Mouse (Mus musculus) adrenal gland, adult (tissue): ENCODE results near the gene Ppm1b.

ENCODE experiments used
- DNase-seq, 2 experiments: peaks; one replicate each; pipeline ENCODE4 v3.0.0; 2022 to 2023; ENCODE audit warnings: low spot score in 1 of 2; ENCODE audit not compliant: inconsistent age in 2 of 2

The Ppm1b gene

GRCm38 (mm10) chr17:84956441-84956840 is at the start of gene Ppm1b:
TSS of gene Ppm1b (plus strand) at chr17:84956741.
- DNase-seq: no peak

- no peak for DNase-seq
Observed at GRCm38 (mm10) chr17:84921666-84922376, 34.7 kb upstream of the Ppm1b start.

GRCm38 (mm10) chr17:84924779-84925178 is 31.8 kb upstream of the Ppm1b start:
- no peak for DNase-seq

GRCm38 (mm10) chr17:84926233-84926632 is 30.3 kb upstream of the Ppm1b start:
- DNase-seq: no peak

- no peak for DNase-seq
Observed at GRCm38 (mm10) chr17:84927580-84927979, 29.0 kb upstream of the Ppm1b start.

- no peak for DNase-seq
Observed at GRCm38 (mm10) chr17:84932943-84933342, 23.6 kb upstream of the Ppm1b start.

- DNase-seq: no peak
Observed at GRCm38 (mm10) chr17:84933968-84934367, 22.6 kb upstream of the Ppm1b start.

GRCm38 (mm10) chr17:84935620-84936019 is 20.9 kb upstream of the Ppm1b start:
- peak; percentile 25 to 77 for DNase-seq

GRCm38 (mm10) chr17:84936301-84936700 is 20.2 kb upstream of the Ppm1b start:
- DNase-seq: peak; percentile 14 to 63

- no peak for DNase-seq
Observed at GRCm38 (mm10) chr17:84936809-84937208, 19.7 kb upstream of the Ppm1b start.

GRCm38 (mm10) chr17:84937220-84937619 is 19.3 kb upstream of the Ppm1b start:
- no peak for DNase-seq

GRCm38 (mm10) chr17:84938215-84938614 is 18.3 kb upstream of the Ppm1b start:
- no peak for DNase-seq

- peak in 1 of 2 experiments; percentile 61 for DNase-seq
Observed at GRCm38 (mm10) chr17:84940017-84940731, 16.4 kb upstream of the Ppm1b start.

GRCm38 (mm10) chr17:84941291-84941868 is 15.2 kb upstream of the Ppm1b start:
- no peak for DNase-seq

- peak in 1 of 2 experiments; percentile 29 for DNase-seq
Observed at GRCm38 (mm10) chr17:84942358-84943032, 14.0 kb upstream of the Ppm1b start.

GRCm38 (mm10) chr17:84943033-84943393 is 13.5 kb upstream of the Ppm1b start:
- DNase-seq: no peak

GRCm38 (mm10) chr17:84944348-84944747 is 12.2 kb upstream of the Ppm1b start:
- DNase-seq: no peak

GRCm38 (mm10) chr17:84952521-84952920 is 4.0 kb upstream of the Ppm1b start:
- DNase-seq: no peak

- no peak for DNase-seq
Observed at GRCm38 (mm10) chr17:84953776-84954175, 2.8 kb upstream of the Ppm1b start.

- DNase-seq: no peak
Observed at GRCm38 (mm10) chr17:84954881-84955280, 1.7 kb upstream of the Ppm1b start.

GRCm38 (mm10) chr17:84956931-84957486 is 468 bp downstream of the Ppm1b start:
- peak; percentile 92 to 98 for DNase-seq
